Mouse (Mus musculus) urinary bladder, adult 18-20 months (tissue): ENCODE data around the gene Mrpl23.

Experiments used
- DNase-seq, 2 experiments: peaks; one replicate each; pipeline ENCODE4 v3.0.0; 2022; ENCODE audit warnings: low spot score in 2 of 2, mixed read lengths in 2 of 2

Mrpl23 gene

DNA sequence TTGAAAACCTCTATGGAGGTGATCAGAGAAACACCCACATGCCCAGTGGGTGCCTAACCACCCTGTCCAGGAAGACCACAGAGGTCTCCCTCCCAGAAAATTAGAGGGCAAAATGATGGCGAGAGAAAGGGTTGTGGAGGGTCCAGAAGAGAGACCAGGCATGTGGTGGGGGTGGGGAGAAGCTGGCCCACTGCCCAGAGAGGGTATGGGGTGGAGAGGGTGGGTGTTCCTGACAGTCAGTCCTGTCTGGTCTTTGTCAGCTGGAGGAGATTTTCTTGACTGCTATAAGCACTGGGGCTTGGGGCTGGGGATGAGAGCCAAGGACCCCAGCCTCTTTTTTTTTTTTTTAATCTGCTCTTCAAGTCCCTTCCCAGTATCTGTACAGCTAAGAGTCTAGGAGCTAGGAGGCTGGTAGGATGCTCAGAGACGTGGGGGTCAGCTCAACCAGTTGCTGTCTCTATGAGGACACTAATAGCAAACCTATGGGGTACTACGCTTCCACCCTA is 41.7 kb downstream of the Mrpl23 start:
- DNase-seq = no peak

DNA sequence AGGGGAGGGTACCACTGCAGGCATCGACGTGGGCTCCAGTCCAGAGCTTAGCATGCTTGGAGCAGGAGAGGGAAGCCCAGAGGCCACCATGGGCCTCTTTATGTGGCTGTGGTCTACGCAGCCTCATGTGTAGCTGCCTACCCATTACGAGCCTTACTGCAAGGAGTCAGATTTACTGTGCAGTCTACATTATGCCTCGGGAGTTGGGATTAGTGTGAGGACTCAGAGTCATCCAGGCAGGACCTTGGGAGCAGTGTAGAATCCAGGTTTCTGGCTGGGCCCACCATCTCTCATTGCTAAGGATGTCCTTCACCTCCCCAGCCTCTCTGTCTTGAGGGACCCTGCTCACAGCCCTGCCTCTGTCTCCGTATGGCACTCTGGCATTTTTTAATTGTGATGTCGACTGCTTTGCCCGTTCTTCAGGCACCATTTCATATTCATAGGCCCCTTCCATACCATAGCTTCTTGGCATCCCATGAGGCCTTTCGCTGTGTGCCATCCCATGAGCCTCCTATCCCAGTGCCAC is 42.4 kb downstream of the Mrpl23 start:
- no peak for DNase-seq

DNA sequence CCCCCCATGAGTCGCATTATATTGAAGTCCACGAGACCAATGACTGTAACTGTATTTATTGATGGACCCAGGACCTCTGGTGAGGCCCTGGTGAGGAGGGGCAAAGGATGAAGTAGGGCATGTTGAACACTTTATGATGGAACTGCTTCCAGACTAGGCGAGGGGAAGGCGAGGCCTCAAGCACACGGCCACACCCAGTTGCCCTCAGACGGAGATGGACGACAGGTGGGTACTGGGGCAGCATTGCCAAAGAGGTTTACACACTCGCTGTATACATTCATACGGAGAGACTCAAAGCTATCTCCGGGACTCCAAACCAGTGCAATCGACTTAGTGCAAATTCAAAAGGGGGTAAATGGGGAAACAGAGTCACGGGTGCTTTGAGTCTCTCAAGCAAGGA is 43.0 kb downstream of the Mrpl23 start:
- DNase-seq = no peak

DNA sequence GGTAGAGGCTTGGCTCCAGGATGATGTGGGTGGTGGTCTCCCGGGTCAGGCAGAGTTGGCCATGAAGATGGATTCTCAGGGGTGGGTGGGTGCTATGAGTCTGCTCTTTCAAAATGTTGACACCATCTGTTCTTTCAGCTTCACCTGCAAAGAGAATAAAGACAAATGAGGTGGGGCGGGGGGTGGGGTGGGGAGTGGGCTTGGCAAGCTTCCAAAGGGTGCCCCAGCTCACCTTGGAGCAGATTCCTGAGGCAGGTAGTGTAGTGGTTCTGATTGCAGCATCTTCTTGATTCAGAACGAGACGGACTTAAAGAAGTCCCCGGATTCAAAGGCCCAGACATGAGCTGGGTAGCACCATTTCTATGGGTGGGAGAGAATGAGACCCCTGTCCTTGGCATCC is 43.5 kb downstream of the Mrpl23 start:
- DNase-seq = no peak

DNA sequence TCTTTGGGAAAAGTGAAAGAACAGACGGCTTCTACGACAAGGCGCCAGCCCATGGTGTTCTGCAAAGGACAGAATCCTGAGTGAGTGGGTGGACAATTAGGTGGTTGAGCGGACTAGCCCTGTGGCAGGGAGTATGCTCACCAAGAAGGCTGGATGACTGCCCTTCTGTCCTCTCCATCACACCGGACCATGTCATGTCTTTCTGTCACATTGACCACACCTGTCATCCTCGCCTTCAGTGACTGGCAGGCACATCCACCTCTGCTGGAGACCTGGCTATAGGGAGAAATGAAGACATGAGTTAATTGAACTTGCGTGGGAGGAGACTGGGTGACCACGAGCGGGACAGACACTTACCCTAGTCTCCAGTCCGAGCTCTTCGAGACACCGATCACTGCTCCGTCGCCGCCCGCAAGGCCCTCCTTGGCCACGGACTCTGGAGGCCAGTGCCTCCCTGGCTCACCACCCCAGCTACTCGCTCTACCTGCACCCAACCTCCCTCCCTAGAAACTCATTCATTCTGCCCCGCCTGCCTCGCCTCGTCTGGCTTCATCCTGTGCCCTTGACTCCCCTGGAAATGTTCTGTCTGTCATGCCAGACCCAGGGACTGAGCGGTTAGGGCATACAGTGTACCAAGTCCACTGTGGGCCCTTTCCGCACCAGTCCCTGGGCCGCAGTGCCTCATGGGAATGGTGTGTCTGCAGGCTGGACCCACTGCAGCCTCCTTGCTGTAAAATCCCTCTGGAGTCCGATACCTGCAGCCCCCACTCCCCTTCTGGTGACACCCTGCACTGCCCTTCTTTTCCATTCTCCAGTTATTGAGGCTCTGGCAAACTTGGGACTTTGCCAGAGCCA is 44.2 kb downstream of the Mrpl23 start:
- DNase-seq = no peak

DNA sequence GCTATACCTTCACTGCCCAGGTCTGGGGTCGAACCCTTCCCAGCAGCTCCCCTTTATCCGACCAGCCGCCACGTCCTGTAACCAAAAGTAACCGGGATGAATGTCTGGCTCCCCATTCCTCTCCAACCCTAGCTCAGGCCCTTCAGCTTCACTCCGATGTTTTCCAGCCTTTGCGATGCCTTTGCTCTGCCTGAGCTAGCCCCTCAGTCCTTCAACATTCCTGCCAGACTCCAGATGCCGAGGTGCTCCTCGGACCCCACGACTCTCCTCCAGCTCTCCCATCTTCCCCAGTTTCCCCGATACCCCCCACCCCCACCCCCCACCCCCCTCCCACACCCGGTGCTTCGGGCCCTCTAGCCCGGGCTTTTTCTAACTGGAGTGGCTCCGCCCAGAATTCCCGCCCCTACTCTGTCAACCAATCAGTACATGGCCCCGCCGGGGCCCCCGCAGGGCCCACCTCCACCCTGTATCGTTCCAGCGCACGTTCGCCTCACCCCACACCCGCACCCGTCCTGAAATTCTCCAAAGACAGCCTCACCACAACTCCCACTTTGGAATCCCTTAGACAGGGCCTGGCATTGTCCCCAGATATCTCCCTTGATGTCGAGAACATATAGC is 45.4 kb downstream of the Mrpl23 start:
- DNase-seq = no peak

DNA sequence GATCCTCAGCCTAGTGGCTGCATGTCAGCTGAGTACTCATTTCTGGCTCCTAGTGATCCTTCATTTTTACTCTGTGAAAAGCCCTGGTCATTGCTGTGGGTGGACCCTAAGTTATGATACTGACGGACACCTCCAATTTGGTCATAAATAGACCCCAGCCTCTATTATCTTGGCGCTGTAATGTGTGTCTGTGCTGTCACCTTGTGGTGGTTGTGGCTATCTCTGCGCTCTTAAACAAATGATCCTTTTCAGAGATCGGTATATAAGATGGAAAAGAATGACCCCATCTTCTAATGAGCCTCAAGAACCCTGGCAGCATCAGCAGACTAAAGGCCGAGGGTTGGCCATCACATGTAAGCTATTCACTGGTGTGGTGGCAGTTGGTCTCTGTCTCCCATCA is 46.6 kb downstream of the Mrpl23 start:
- DNase-seq = no peak

DNA sequence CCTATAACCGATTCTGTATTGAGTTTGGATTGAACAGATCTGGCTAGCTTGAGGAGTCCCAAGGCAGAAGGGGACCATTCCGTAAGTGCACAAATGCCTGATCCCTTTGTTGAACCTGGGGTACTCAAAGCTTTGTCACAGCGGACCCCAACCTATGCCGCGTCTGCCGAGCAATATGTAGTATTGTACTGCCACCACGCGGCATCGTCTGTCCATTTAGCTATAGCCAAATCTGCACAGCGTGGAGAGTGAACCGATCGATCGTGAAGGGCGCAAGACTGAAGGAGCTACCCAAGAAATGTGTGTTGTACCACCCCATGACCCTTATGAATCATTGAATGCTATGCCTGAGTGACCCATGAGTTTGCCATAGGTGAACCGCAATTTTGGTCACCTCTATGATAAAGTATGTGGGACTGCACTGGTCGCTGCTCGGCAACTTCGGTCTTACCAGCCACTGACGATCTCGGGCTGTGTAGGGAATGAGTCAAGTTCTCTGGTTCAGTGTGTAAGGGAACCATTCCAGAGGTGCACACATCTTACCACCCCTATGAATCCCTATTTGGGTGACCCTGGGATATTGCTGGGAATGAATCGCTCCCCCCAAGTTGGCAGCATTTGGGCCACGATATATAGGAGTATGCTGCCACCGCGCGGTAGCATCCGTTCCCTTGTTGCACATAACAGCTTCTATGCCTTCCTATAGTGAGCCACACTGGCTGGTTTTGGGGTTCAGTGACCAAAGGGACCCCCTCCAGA is 47.8 kb downstream of the Mrpl23 start:
- DNase-seq = peak in 1 of 2 experiments; percentile 57

DNA sequence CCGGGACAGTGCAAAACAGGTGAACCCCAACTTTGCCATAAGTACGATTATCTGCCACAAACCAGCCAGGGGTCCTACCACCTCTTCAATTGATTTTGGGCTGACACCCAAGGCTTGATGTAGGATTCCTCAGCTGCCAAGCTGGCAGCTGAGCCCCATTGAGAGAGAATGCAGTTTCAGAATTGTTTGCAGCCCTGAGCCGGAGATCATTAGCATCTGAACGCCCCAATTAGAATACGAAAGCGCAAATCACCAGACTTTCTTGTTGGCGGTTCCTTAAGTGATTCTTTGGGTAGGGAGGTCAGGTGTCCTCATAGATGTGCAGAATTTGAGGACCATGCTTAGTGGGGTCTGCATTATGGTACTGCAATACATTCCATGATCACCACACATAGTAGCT is 48.7 kb downstream of the Mrpl23 start:
- DNase-seq = no peak

DNA sequence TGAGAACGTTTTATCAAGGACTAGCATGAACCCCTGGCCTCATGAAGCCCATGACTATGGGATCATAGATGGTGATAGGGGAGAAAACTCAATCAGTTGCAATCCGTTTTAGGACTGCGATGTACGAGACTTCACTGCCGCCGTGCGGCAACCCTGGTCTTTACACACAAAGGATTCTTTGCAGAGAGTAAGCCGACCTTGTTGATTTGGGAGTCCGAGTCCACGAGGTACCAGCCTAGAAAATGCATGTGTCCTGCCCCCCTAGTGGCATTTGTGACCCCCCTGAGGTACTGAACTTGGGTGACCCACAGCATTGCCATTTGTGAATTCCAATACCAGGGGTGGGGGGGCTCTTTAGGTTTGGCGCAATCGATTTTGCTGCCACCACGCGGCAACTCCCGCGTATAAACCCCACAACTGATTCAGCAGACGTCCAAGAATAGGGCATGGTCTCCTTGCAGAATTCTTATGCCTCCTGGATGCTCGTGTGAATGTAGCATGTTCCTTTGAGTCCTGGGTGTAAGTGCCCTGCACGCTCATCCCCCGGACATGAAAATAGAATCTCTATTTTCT is 49.3 kb downstream of the Mrpl23 start:
- DNase-seq = peak in 1 of 2 experiments; percentile 27

DNA sequence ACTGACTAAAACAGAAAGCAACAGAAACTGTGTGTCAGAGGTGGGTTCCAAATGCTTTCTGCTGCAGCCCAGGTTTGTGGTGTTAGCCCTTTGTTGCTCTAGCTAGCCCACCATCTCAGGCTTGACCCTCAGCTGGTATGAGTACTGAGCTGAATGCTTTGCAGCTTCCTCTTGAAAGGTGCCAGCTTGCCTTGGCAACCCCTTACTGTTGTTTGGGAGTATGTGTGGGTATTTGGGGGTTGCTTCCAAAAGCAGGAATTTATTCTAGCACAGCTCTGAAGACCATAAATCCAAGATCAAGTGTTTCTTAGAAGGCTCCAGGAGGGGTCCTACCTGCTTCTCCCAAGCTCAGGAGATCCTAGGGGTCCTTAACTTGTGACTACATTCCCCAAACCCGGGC is 52.4 kb downstream of the Mrpl23 start:
- no peak for DNase-seq

DNA sequence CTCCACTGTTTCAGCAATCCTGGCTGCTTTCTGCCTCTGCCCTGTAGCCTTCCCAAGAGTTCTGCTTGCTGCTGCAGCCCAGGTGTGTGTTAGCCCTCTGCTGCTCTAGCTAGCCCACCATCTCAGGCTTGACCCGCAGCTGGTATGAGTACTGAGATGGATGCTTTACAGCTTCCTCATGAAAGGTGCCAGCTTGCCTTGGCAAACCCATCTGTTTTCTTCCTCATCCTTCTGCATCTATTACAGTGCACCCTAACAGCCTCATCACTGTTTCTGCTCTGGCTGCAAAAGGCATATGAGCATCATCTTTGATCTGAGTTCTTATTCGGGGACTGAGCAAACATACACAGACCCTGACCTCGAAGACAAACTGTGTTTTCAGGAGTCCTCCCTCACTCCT is 53.4 kb downstream of the Mrpl23 start:
- no peak for DNase-seq

DNA sequence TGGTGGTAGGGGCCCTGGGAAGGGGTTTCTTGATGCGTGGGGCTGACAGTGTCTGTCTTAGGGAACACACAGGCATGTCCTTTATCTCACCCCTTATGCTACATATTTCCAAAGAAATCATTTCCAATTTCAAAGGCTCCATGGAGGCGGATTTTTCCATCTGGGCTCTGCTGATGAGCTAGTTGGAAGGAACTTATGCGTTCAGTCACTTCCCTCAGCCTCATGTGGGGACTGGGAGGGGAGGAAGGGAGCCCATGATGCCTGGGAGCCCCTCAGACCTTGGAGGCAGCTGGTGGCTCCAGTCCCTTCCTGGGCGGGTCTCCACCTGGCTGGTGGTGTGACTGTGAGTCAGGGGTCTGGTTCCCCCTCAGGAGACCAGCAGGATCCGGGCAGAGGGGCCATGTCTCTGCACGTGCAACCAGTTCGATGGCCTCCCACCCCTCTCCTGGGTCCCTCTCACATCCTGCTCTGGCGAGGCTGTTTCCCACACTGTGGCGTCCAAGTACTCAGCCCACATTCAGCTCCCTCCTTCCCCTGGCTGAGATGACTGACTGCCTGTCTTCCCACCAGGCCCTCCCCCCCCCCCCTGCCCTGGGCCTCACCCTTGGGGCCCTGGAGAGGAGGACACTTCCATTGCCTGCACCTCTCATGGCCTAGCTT is 55.9 kb downstream of the Mrpl23 start:
- DNase-seq = no peak
